Mouse (Mus musculus) layer of hippocampus, postnatal 10 days (tissue): ENCODE data around the gene Xpo6. TPM values are rescaled to one million over a fixed set of nuclear protein-coding genes. Genes with fewer than 3 reads are reported as not detected.

Experiments used
- DNase-seq, 2 experiments: peaks; one replicate each; pipeline ENCODE4 v3.0.0; 2021; ENCODE audit warnings: low spot score in 2 of 2
- total RNA-seq, 2 experiments: library from RNA; stranded (reverse); gene quantifications; 2 replicates each; pipeline ENCODE4 v1.2.3; 2021

Xpo6 gene
- total RNA-seq, 2 experiments from 2014 or later = 104 to 106 TPM

- no peak for DNase-seq
Measured at GRCm38 (mm10) chr7:126134634-126135321, 65.5 kb downstream of the Xpo6 start.

GRCm38 (mm10) chr7:126127673-126128072 is 72.6 kb downstream of the Xpo6 start:
- no peak for DNase-seq

GRCm38 (mm10) chr7:126126502-126126901 is 73.8 kb downstream of the Xpo6 start:
- no peak for DNase-seq

- no peak for DNase-seq
Measured at GRCm38 (mm10) chr7:126121533-126121932, 78.8 kb downstream of the Xpo6 start.

- no peak for DNase-seq
Measured at GRCm38 (mm10) chr7:126119819-126120218, 80.5 kb downstream of the Xpo6 start.

- DNase-seq = no peak
Measured at GRCm38 (mm10) chr7:126113263-126113662, 87.0 kb downstream of the Xpo6 start.

GRCm38 (mm10) chr7:126111230-126111629 is 89.1 kb downstream of the Xpo6 start:
- DNase-seq = no peak

- no peak for DNase-seq
Measured at GRCm38 (mm10) chr7:126109898-126110297, 90.4 kb downstream of the Xpo6 start.

GRCm38 (mm10) chr7:126100440-126100839 is 99.9 kb downstream of the Xpo6 start:
- no peak for DNase-seq

- DNase-seq = no peak
Measured at GRCm38 (mm10) chr7:126099835-126100234, 100.5 kb downstream of the Xpo6 start.

- no peak for DNase-seq
Measured at GRCm38 (mm10) chr7:126099163-126099775, 101.0 kb downstream of the Xpo6 start.

GRCm38 (mm10) chr7:126097219-126097915 is 102.9 kb downstream of the Xpo6 start:
- DNase-seq = no peak

- DNase-seq = no peak
Measured at GRCm38 (mm10) chr7:126096596-126096995, 103.7 kb downstream of the Xpo6 start.

GRCm38 (mm10) chr7:126094738-126095137 is 105.6 kb downstream of the Xpo6 start:
- no peak for DNase-seq

- DNase-seq = no peak
Measured at GRCm38 (mm10) chr7:126093162-126093561, 107.1 kb downstream of the Xpo6 start.

GRCm38 (mm10) chr7:126089782-126090181 is 110.5 kb downstream of the Xpo6 start:
- DNase-seq = peak; percentile 65 to 74

GRCm38 (mm10) chr7:126088155-126088554 is 112.1 kb downstream of the Xpo6 start:
- no peak for DNase-seq

- DNase-seq = no peak
Measured at GRCm38 (mm10) chr7:126087602-126088001, 112.7 kb downstream of the Xpo6 start.

- DNase-seq = no peak
Measured at GRCm38 (mm10) chr7:126086321-126086741, 114.0 kb downstream of the Xpo6 start.

GRCm38 (mm10) chr7:126085154-126085553 is 115.1 kb downstream of the Xpo6 start:
- no peak for DNase-seq

- no peak for DNase-seq
Measured at GRCm38 (mm10) chr7:126083980-126084348, 116.3 kb downstream of the Xpo6 start.

GRCm38 (mm10) chr7:126083341-126083979 is 116.8 kb downstream of the Xpo6 start:
- DNase-seq = no peak
